Mouse (Mus musculus) macrophage (primary cell): ENCODE results near the gene Pdcl2. TPM values are rescaled to one million over a fixed set of nuclear protein-coding genes. Genes with fewer than 3 reads are reported as not detected.

Experiments
- H3K27ac ChIP-seq: fragments of 350-480 bp; formaldehyde crosslinking; 2 replicates; pipeline ENCODE4 v1.9.0; 2021
- H3K36me3 ChIP-seq: fragments of 350-480 bp; formaldehyde crosslinking; 2 replicates; pipeline ENCODE4 v1.9.0; 2021; ENCODE audit errors: inconsistent target
- H3K4me3 ChIP-seq: fragments of 350-480 bp; formaldehyde crosslinking; 2 replicates; pipeline ENCODE4 v1.9.0; 2021; ENCODE audit errors: inconsistent target
- H3K79me2 ChIP-seq: fragments of 350-480 bp; formaldehyde crosslinking; 2 replicates; pipeline ENCODE4 v1.9.0; 2021; ENCODE audit errors: inconsistent target
- WGBS: methylation state at CpG from one replicate; pipeline ENCODE4 v1.1.7; 2026; ENCODE audit warnings: inconsistent platforms; ENCODE audit not compliant: missing documents; 5-methylcytosine and 5-hydroxymethylcytosine counted together
- polyA plus RNA-seq: library from polyadenylated mRNA; stranded (reverse); fragments of 250-400 nt; gene quantifications from 3 replicates; pipeline ENCODE4 v1.2.4, GENCODE M21; 2018; ENCODE audit warnings: inconsistent platforms

Gene Pdcl2
- polyA plus RNA-seq, 1 experiment from 2014 or later: not detected

DNA sequence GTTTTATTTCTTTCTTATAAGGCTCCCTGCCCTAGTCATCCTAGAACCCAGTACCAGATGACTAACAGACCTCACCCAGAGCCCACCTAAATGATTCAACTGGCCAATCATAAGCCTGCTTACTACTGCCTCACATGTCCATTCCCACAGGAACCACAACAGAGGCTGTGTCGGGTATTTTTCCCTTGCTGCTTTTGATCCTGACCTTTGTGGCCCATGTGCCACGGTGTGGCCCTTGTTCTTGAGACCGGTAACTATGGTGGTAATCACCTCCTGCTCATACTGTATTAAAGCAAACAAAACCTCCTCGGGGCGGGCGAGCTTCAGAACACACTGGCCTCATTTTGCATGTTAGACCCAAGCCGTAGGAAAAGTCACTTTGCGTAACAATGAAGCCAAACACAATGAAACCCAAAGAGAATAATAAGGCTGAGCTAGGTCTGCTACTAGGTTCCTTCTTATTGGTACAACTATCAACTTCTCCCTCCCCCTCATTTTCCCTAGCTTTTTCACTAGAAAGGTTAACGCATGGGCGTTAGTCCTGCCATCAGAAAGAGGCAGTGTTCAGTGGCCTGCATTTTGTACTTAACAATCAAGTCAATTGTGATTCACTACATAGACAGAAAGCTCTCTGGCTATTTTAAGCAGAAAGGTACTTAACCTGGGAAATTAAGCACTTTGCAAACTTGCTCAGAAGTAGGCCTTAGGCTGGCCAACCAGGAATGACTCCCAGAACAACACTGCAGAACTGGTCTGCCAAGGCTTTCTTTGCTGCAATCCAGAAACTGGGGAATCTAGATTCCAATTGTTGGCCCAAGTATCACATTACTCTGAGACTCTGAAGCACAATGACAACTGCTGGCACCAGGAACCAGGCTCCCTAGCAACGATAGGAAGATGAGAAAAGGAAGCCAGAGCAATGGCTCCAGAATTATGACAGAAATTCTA, 9.4 kb downstream of the Pdcl2 start:
- Histone ChIP-seq H3K79me2 (no peaks in the 10 kb centered on the region), H3K4me3 (no peak overlapping the region), H3K36me3 (no peaks in the 10 kb centered on the region), H3K27ac (no peak overlapping the region)
- 89% methylated on average over 11 of the region's 11 CpGs for WGBS

DNA sequence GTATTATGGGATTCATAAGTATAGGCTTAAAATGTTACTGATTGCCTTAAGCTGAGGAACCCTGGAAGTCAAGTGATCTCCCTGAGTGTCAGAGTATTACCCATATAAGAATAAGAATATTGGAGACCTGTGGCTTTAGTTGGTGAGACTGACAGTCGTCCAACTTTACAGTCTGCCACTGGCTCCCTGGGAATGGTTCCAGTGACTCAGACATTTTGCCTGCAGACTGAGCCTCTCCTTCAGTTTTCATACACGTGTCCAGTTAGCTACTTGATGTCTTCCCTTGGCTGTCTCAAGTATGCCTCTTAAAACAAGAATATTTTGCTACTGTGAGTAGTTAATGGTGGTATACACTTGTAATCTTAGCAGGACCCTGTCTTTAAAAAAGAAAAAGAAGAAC, 22.8 kb downstream of the Pdcl2 start:
- no peaks in the 10 kb centered on the region for H3K36me3 ChIP-seq

DNA sequence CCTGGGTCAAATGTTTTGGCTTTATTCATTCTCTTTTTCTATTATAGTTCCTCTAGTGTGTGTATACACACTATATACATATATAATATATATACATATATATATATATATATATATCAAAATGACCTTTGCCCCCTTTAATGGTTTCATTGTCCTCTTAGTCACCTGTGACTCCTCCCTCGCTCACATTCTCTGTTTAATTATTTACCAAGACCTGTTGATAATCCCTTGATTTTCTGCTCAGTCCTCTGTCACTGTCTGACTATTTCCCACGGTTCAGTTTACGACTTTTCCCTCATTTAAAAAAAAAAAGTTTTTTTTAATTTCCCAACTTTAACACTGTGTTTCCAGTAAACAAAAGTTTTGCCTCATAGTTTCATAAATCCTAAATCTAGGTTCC, 24.7 kb downstream of the Pdcl2 start:
- Histone ChIP-seq H3K79me2 (peaks cover 22% of the 10 kb centered on the region), H3K4me3 (no peak overlapping the region), H3K36me3 (no peaks in the 10 kb centered on the region), H3K27ac (no peak overlapping the region)
- 71% methylated on average over 3 of the region's 3 CpGs for WGBS

More for the DNA sequence above, 22.8 kb downstream of the Pdcl2 start:
- WGBS: 79% methylated on average over 2 of the region's 2 CpGs
- Histone ChIP-seq H3K27ac (no peak overlapping the region), H3K4me3 (no peak overlapping the region), H3K79me2 (peaks cover 2% of the 10 kb centered on the region)

DNA sequence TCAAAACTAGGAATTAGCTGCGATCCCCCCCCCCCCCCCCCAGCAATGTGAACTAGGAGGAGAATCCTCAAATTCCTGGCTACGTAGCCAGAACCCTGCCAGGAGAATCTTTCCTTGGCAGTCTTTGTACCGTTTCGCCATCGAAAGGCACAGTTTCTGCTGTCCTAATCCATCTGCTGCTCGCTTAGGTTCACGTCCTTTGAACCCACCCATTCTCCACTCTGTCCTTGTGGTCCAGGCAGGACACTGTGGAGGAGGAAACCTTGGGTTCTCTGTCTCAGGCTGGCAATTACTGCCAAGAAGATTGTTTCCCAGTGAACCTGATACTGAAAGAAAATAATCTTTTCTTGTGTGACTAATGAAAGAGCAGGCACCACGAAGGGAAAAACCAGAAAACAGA, 25.3 kb downstream of the Pdcl2 start:
- Histone ChIP-seq H3K4me3 (no peak overlapping the region; the same call in 1 of the 2 replicates), H3K36me3 (no peaks in the 10 kb centered on the region), H3K79me2 (peaks cover 28% of the 10 kb centered on the region), H3K27ac (no peak overlapping the region)
- WGBS: 23% methylated on average over 8 of the region's 8 CpGs

DNA sequence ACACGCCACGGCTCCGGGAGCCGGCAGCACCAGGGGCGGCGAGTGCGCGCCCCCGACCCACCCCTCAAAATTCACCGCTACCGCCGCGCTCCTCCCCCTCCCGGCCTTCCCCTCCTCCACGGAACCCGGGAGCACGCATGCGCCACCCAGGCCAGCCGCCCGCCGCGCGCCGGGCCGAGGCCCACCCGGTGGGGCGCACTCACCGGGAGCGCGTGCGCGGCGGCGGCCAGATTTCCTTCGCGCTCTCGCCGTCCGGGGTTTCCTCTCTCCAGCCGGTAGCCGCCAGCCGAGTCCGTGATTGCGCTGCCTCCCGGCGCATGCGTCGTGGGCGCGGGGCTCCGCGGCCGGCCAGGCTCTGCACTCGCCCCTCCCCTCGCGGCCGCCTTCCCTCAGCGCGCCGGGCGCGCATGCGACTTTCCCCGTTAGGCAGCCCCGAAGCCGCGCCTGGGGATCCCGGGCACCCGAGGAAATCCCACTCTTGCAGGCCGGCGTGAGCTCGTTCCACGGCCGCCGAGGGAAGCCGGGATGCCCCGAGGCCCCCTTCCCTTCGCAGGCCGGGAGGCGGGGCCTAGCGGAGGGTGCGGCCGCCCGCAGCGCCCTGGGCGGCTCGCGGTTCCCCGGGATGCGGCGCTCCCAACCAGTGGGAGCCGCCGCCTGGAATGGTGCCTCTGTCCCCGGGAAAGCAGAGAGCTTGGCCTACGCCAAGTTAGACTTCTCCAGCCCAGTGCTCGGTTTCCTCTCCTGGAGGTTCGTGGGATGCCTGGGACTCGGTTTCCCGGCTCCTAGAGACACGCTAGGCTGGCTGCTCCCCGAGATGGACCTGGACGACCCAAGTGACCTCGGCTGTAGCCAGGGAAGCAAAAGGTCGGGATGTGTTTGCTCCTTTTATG, 26.3 kb downstream of the Pdcl2 start, which contains the start of gene Clock:
Clock (minus strand) TSS at position 341 of the 890 bp plus-strand sequence.
- peaks cover 37% of the 10 kb centered on the region for H3K79me2 ChIP-seq
- 1% methylated on average over 89 of the region's 104 CpGs for WGBS
- no peaks in the 10 kb centered on the region for H3K36me3 ChIP-seq
- H3K4me3 ChIP-seq: peak within 1 kb of the TSS; percentile 51
- H3K27ac ChIP-seq: no peak within 1 kb of the TSS

DNA sequence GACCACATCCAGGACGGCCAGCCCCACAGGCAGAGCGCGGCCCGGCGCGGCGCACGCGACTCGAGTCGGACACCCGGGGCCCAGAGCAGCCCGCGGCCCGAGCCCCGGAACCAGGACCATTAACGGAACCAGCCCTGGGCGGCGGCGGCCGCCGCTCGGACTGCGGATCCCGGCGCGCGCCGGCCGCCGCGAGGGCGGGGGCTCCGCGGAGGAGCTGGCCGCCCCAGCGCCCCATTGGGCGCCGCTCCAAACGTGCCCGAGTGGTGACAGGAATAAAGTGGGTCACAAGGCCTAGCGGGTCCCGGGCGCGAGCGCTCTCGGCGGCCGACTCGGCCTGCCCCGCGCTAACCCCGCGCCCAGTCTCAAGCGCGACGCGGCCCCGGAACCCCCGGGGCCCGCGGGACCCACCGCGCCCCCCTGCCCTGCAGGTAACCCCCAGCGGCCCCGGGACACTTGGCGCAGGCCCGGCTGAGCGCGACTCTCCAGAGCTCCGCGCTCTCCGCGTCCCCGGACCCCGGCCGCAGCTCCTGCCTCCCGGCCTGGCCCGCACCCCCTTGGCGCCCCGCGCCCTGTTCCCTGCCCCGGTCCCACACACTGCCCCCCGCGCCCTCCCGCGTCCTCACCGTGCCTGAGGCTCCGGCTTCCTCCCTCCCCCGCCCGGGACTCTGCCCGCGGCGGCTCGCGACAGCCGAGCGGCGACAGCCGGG, 27.1 kb downstream of the Pdcl2 start:
- H3K79me2 ChIP-seq: peaks cover 45% of the 10 kb centered on the region
- H3K36me3 ChIP-seq: no peaks in the 10 kb centered on the region
- peak overlapping the region; percentile 44 for H3K4me3 ChIP-seq
- WGBS: 1% methylated on average over 91 of the region's 100 CpGs
- no peak overlapping the region for H3K27ac ChIP-seq

DNA sequence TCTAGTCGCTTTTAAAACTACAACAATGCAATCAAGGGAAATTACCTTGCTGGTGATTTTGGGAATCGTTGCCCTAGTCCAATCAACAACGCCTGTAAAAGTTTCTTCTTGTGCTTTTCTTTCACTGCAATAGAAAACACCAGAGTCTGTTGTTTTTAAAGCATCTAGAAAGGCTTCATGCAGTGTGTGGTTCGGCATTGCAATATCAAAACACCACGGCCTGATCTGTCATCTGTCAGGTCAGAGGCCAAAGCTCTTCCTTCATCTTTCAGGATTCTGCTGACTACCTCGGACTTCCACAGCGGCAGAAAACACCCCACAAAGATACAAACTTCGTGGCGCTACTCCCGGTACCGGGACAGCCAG, 27.6 kb downstream of the Pdcl2 start:
- WGBS: 8% methylated on average over 11 of the region's 11 CpGs
- Histone ChIP-seq H3K79me2 (peaks cover 51% of the 10 kb centered on the region), H3K36me3 (no peaks in the 10 kb centered on the region), H3K4me3 (peak overlapping the region; percentile 44), H3K27ac (no peak overlapping the region)

DNA sequence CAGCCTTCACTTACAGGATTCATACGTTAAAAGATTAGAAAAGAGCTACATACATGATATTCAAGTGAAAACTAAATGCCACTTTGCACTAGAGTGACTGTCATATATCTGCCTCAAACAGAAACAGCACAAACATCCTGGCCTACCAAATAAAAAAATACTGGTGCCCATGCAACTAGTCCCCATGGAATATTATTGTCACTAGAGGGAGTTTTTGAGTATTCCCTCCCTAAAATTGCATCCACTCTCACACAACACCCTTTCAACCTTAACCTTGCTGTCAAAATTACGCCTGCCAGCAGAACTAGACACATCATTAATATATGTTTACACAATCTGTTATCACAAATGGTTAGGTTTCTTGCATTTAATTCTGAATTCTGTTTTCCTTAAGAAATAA, 28.9 kb downstream of the Pdcl2 start:
- Histone ChIP-seq H3K4me3 (no peak overlapping the region), H3K36me3 (no peaks in the 10 kb centered on the region), H3K79me2 (peaks cover 64% of the 10 kb centered on the region), H3K27ac (no peak overlapping the region)
- WGBS: 100% methylated on average over 2 of the region's 2 CpGs

DNA sequence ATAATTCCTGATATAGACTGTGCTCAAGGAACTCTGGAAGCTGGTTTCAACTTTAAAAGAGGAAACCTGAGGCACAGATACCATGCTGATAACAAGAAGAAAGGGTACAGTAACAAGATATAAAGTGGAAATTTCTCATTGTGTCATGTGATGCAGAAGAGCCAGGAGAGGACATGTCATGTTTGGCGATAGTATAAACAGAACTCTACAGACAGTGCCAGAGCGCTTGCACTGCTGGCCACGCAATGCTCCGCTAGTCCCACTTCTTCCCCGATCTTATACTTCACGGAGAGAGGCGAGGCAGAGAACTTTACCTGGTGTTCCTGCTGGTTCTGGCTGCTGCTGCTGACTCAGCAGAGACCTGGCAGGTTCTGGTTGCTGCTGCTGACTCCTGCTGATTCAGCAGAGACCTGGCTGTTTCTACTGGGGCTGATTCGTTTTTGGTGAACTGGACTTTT, 41.7 kb downstream of the Pdcl2 start:
- Histone ChIP-seq H3K36me3 (no peaks in the 10 kb centered on the region), H3K79me2 (peaks cover 96% of the 10 kb centered on the region)
- 78% methylated on average over 7 of the region's 8 CpGs for WGBS

DNA sequence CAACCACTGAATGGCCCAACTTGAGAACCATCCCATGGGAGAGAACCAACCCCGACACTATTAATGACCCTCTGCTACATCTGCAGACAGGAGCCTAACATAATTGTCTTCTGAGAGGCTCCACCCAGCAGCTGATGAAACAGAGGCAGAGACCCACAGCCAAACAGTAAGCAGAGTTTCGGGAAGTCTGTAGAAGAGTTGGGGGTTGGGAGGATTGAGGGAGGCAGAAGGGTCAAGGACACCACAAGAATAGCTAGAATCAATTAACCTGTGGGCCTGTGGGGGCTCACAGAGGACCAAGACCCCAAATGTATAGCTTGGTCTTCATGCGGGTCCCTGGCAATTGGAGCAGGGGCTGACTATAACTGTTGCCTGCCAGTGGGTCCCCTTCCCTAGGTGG, 42.7 kb downstream of the Pdcl2 start:
- H3K27ac ChIP-seq: no peak overlapping the region
- whole genome bisulfite sequencing: 96% methylated on average over 3 of the region's 3 CpGs
- peaks cover 95% of the 10 kb centered on the region for H3K79me2 ChIP-seq
- no peak overlapping the region for H3K4me3 ChIP-seq
- no peaks in the 10 kb centered on the region for H3K36me3 ChIP-seq

More for the DNA sequence above, 41.7 kb downstream of the Pdcl2 start:
- H3K4me3 ChIP-seq: no peak overlapping the region
- no peak overlapping the region for H3K27ac ChIP-seq

DNA sequence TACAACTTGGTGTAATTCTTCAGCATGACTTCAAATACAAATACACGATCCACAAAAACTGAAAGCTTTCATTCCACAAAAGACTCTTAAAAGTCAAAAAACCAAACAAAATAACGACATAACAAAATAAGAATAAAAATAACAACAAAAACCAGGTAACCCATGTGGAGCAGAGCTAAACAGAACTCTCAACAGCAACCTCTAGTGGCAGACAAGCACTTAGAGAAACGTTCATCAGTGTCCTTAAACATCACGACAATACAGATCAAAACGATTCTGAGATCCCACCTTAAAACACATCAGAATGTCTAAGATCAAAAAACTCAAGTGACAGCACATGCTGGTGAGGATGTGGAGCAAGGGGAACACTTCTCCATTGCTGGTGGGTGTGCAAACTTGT, 43.9 kb downstream of the Pdcl2 start:
- WGBS: 66% methylated on average over 5 of the region's 5 CpGs
- peaks cover 97% of the 10 kb centered on the region for H3K79me2 ChIP-seq

DNA sequence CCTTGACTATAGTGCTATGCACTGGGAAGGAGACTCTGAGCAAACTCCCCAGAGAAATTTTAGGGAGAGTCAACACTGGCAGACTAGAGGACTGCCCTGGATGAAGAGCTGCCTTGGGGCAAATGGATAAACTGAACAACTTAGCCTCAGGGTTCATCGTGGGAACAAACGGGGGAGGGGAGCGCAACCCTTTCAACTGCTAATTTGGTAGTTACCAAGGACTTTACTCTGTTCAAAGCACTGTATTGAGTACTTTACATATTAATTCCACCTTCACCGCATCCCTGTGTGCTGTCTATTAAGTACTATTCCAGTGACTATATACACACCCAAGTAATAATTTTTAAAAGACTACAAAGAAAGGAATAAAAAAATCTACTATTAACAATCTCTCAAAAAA, 45.3 kb downstream of the Pdcl2 start:
- WGBS: 95% methylated on average over 4 of the region's 4 CpGs
- no peaks in the 10 kb centered on the region for H3K36me3 ChIP-seq

More for the DNA sequence above, 43.9 kb downstream of the Pdcl2 start:
- Histone ChIP-seq H3K4me3 (no peak overlapping the region), H3K36me3 (no peaks in the 10 kb centered on the region), H3K27ac (no peak overlapping the region)

DNA sequence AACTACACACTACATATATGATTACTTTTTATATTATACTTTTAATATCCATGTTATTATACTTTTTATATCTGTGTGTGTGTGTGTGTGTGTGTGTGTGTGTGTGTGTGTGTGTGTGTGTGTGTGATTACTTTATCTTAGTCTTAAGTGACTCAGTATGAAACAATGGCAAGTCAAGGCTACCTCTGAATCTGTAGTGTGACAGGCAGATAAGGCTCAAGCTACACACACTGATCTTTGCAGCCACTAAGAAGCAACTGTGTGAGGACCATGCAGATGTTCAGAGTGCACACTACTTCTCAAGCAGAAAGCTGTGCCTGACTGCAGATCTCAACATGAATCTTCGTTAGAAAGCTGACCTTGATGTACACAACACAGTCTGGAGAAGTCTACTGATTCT, 47.1 kb downstream of the Pdcl2 start:
- H3K27ac ChIP-seq: no peak overlapping the region
- H3K36me3 ChIP-seq: no peaks in the 10 kb centered on the region
- H3K4me3 ChIP-seq: no peak overlapping the region
- H3K79me2 ChIP-seq: peaks cover 89% of the 10 kb centered on the region
- 100% methylated on average over 1 of the region's 1 CpGs for WGBS

More for the DNA sequence above, 45.3 kb downstream of the Pdcl2 start:
- peaks cover 97% of the 10 kb centered on the region for H3K79me2 ChIP-seq
- H3K27ac ChIP-seq: no peak overlapping the region
- H3K4me3 ChIP-seq: no peak overlapping the region

DNA sequence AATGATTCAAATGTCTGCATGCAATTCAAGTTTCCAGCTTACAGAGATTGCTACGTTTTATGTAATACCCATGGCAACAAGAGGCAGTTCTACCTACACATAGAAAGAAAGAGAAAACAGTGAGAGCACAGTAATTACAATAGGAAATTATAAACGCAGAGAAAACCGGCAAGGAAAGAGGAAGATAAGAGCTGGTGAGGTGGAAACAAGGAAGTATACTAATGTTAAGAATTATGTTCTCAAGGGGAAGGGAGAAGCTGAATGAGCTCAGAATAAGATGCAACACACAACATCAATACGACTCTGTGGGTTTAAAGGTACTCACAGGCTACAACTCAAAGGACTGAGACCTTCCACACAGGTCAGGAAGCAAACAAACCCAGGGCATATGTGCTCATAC, 56.0 kb downstream of the Pdcl2 start:
- 22% methylated on average over 4 of the region's 4 CpGs for WGBS
- H3K36me3 ChIP-seq: no peaks in the 10 kb centered on the region
- no peak overlapping the region for H3K27ac ChIP-seq
- peaks cover 3% of the 10 kb centered on the region; the same call in 1 of the 2 replicates for H3K79me2 ChIP-seq
- no peak overlapping the region for H3K4me3 ChIP-seq
